Mouse (Mus musculus): Measurements from ENCODE around the gene Ap4s1. TPM values are rescaled to one million over a fixed set of nuclear protein-coding genes. Genes with fewer than 3 reads are reported as not detected.
A peak's percentile ranks its signal among the peaks of the same experiment; 100 is the strongest.

Ap4s1 gene
- polyA plus RNA-seq, 1 experiment: 10.3 TPM

GRCm38 (mm10) chr12:51729058-51729457, 38.2 kb downstream of the Ap4s1 start:
- TF ChIP-seq POLR2A (IDR thresholded peaks at IDR 0.05; ENCODE audit: control insufficient read depth, extremely low read depth, insufficient read depth, low read length, poor library complexity): no peak
- no peak for TF ChIP-seq CTCF (IDR thresholded peaks at IDR 0.05; ENCODE audit: borderline replicate concordance, control insufficient read depth, extremely low read depth, insufficient read depth, low read length, poor library complexity)
- Histone ChIP-seq H3K36me3 (ENCODE audit: control insufficient read depth, insufficient read depth, low read length) (no peaks in the 10 kb centered on the region), H3K27ac (ENCODE audit: control insufficient read depth, insufficient read depth, low read length) (peak overlapping the region; percentile 15; the same call in 1 of the 2 replicates), H3K4me1 (replicated peaks; ENCODE audit: control insufficient read depth, insufficient read depth, low read length) (peaks cover 2% of the 10 kb centered on the region; the same call in 1 of the 2 replicates), H3K4me3 (ENCODE audit: control insufficient read depth, insufficient read depth, low read length) (no peak overlapping the region), H3K27me3 (ENCODE audit: control insufficient read depth, insufficient read depth, low read length) (no peaks in the 10 kb centered on the region)
- 71% methylated on average over 11 of the region's 11 CpGs for WGBS
- DNase-seq: no peak

GRCm38 (mm10) chr12:51729827-51730226, 39.0 kb downstream of the Ap4s1 start:
- TF ChIP-seq CTCF (IDR thresholded peaks at IDR 0.05; ENCODE audit: borderline replicate concordance, control insufficient read depth, extremely low read depth, insufficient read depth, low read length, poor library complexity) (no peak), POLR2A (IDR thresholded peaks at IDR 0.05; ENCODE audit: control insufficient read depth, extremely low read depth, insufficient read depth, low read length, poor library complexity) (no peak)
- 98% methylated on average over 9 of the region's 9 CpGs for WGBS
- no peak overlapping the region for H3K27ac ChIP-seq (ENCODE audit: control insufficient read depth, insufficient read depth, low read length)
- DNase-seq: no peak
- H3K4me1 ChIP-seq (replicated peaks; ENCODE audit: control insufficient read depth, insufficient read depth, low read length): peaks cover 2% of the 10 kb centered on the region; the same call in 1 of the 2 replicates
- H3K36me3 ChIP-seq (ENCODE audit: control insufficient read depth, insufficient read depth, low read length): no peaks in the 10 kb centered on the region
- H3K27me3 ChIP-seq (ENCODE audit: control insufficient read depth, insufficient read depth, low read length): no peaks in the 10 kb centered on the region
- H3K4me3 ChIP-seq (ENCODE audit: control insufficient read depth, insufficient read depth, low read length): no peak overlapping the region

- TF ChIP-seq POLR2A (IDR thresholded peaks at IDR 0.05; ENCODE audit: control insufficient read depth, extremely low read depth, insufficient read depth, low read length, poor library complexity) (no peak), CTCF (IDR thresholded peaks at IDR 0.05; ENCODE audit: borderline replicate concordance, control insufficient read depth, extremely low read depth, insufficient read depth, low read length, poor library complexity) (no peak)
- Histone ChIP-seq H3K4me1 (replicated peaks; ENCODE audit: control insufficient read depth, insufficient read depth, low read length) (no peaks in the 10 kb centered on the region), H3K4me3 (ENCODE audit: control insufficient read depth, insufficient read depth, low read length) (no peak overlapping the region), H3K27ac (ENCODE audit: control insufficient read depth, insufficient read depth, low read length) (no peak overlapping the region), H3K27me3 (ENCODE audit: control insufficient read depth, insufficient read depth, low read length) (no peaks in the 10 kb centered on the region), H3K36me3 (ENCODE audit: control insufficient read depth, insufficient read depth, low read length) (no peaks in the 10 kb centered on the region)
- no peak for DNase-seq
- 95% methylated on average over 14 of the region's 14 CpGs for WGBS
Measured at GRCm38 (mm10) chr12:51734605-51735211, 43.9 kb downstream of the Ap4s1 start.

GRCm38 (mm10) chr12:51735840-51736271, 45.0 kb downstream of the Ap4s1 start:
- TF ChIP-seq POLR2A (IDR thresholded peaks at IDR 0.05; ENCODE audit: control insufficient read depth, extremely low read depth, insufficient read depth, low read length, poor library complexity): no peak
- TF ChIP-seq CTCF (IDR thresholded peaks at IDR 0.05; ENCODE audit: borderline replicate concordance, control insufficient read depth, extremely low read depth, insufficient read depth, low read length, poor library complexity): no peak
- Histone ChIP-seq H3K36me3 (ENCODE audit: control insufficient read depth, insufficient read depth, low read length) (no peaks in the 10 kb centered on the region), H3K4me3 (ENCODE audit: control insufficient read depth, insufficient read depth, low read length) (no peak overlapping the region), H3K27me3 (ENCODE audit: control insufficient read depth, insufficient read depth, low read length) (no peaks in the 10 kb centered on the region), H3K4me1 (replicated peaks; ENCODE audit: control insufficient read depth, insufficient read depth, low read length) (no peaks in the 10 kb centered on the region), H3K27ac (ENCODE audit: control insufficient read depth, insufficient read depth, low read length) (no peak overlapping the region)
- no peak for DNase-seq
- WGBS: 85% methylated on average over 7 of the region's 7 CpGs

- no peak overlapping the region for H3K27ac ChIP-seq (ENCODE audit: control insufficient read depth, insufficient read depth, low read length)
- H3K4me3 ChIP-seq (ENCODE audit: control insufficient read depth, insufficient read depth, low read length): no peak overlapping the region
- no peaks in the 10 kb centered on the region for H3K4me1 ChIP-seq (replicated peaks; ENCODE audit: control insufficient read depth, insufficient read depth, low read length)
- no peak for TF ChIP-seq CTCF (IDR thresholded peaks at IDR 0.05; ENCODE audit: borderline replicate concordance, control insufficient read depth, extremely low read depth, insufficient read depth, low read length, poor library complexity)
- no peak for TF ChIP-seq POLR2A (IDR thresholded peaks at IDR 0.05; ENCODE audit: control insufficient read depth, extremely low read depth, insufficient read depth, low read length, poor library complexity)
- 98% methylated on average over 3 of the region's 3 CpGs for WGBS
- no peaks in the 10 kb centered on the region for H3K27me3 ChIP-seq (ENCODE audit: control insufficient read depth, insufficient read depth, low read length)
- H3K36me3 ChIP-seq (ENCODE audit: control insufficient read depth, insufficient read depth, low read length): no peaks in the 10 kb centered on the region
- no peak for DNase-seq
Measured at GRCm38 (mm10) chr12:51736381-51736780, 45.5 kb downstream of the Ap4s1 start.

GRCm38 (mm10) chr12:51736807-51737206, 46.0 kb downstream of the Ap4s1 start:
- Histone ChIP-seq H3K27me3 (ENCODE audit: control insufficient read depth, insufficient read depth, low read length) (no peaks in the 10 kb centered on the region), H3K4me3 (ENCODE audit: control insufficient read depth, insufficient read depth, low read length) (no peak overlapping the region), H3K27ac (ENCODE audit: control insufficient read depth, insufficient read depth, low read length) (no peak overlapping the region), H3K4me1 (replicated peaks; ENCODE audit: control insufficient read depth, insufficient read depth, low read length) (no peaks in the 10 kb centered on the region), H3K36me3 (ENCODE audit: control insufficient read depth, insufficient read depth, low read length) (no peaks in the 10 kb centered on the region)
- WGBS: 94% methylated on average over 1 of the region's 1 CpGs
- DNase-seq: no peak
- TF ChIP-seq CTCF (IDR thresholded peaks at IDR 0.05; ENCODE audit: borderline replicate concordance, control insufficient read depth, extremely low read depth, insufficient read depth, low read length, poor library complexity) (no peak), POLR2A (IDR thresholded peaks at IDR 0.05; ENCODE audit: control insufficient read depth, extremely low read depth, insufficient read depth, low read length, poor library complexity) (no peak)
